11 mouse cellular contexts compared by ENCODE assay signal in the genomic region with DNA sequence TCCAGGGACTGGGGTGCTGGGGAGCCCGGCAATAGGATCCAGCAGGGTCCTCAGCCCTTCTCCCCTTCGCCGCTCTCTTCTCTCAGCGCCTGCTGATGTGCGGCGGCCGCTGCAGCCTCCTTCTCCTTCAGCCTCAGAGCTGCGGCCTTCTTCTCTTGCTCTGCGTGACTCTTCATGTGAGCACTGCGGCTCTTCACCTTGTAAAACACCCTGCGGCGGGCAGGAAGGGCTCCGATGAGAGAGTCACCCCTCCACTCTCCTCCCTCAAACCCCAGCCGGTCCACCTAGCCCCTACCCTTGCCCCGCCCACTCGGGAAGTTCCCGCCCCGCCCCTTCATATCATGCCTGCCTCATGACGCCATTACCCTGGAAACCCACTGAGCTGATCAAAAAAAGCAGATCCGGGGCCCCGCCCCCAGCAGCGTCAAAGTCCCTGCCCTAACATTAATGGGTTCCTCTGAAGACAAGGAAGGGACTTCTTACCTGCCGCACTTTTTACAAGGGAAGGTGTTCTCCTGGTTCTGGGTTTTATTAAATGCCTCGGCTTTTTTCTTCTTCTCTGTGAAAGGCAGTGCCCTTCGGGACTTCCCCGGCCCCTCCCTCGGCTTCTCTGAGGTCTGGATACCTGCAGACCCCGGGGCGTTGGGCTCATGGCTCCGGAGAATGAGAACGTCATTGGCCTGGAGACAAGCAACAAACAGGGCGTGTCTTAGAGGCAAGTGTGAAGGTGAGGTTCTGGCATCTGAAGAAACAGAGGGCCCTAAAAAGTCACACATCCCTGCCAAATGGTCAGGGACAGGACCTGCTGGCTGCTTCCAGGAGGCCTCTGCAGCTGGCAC. TPM values are rescaled to one million over a fixed set of nuclear protein-coding genes. Genes with fewer than 3 reads are reported as not detected.
DNase-seq lines count a peak whose midpoint lies in the region; ATAC-seq lines count a peak whose summit lies in the region.
"Had no signal": no experiment of that assay in that cellular context is flagged by ENCODE, and none has a peak within 500 bp of the region (broad histone marks: within the 10 kb centered on the region; RNA-seq: fewer than 3 reads in every experiment).

No protein-coding gene starts in this region.

- peak; percentile 59 to 74 for DNase-seq in adrenal gland, adult (ENCODE audit: inconsistent age in 2 of 2, low spot score in 1 of 2)
- no peak for DNase-seq in adrenal gland, postnatal 4 days (ENCODE audit: low spot score in 2 of 2)
- DNase-seq in heart, postnatal 4 days: peak; percentile 13
- no peak for DNase-seq in heart, adult 8-10 months (ENCODE audit: low spot score)
- peak; percentile 49 for DNase-seq in c-Kit-positive CD71-positive TER-119-negative erythroid progenitor cells, embryonic 14.5 days (ENCODE audit: low read depth)
- DNase-seq in right cerebral cortex, postnatal 10 days (ENCODE audit: low spot score in 2 of 2): no peak
- DNase-seq: right cerebral cortex, postnatal 4 days; thymus, postnatal 4 days had no signal

- peaks cover 71% of the 10 kb centered on the region for H3K4me1 ChIP-seq in liver, embryonic 15.5 days (replicated peaks)

- H3K9ac ChIP-seq in liver, embryonic 15.5 days: peak overlapping the region; percentile 69
- H3K9ac ChIP-seq: neural tube, embryonic 13.5 days had no signal

- H3K4me2 ChIP-seq in liver, embryonic 15.5 days: peak overlapping the region; percentile 64
- H3K4me2 ChIP-seq: neural tube, embryonic 13.5 days had no signal

- no peaks in the 10 kb centered on the region for H3K9me3 ChIP-seq in liver, embryonic 15.5 days (replicated peaks)
- H3K9me3 ChIP-seq: neural tube, embryonic 13.5 days had no signal

- H3K27me3 ChIP-seq in liver, embryonic 15.5 days: no peaks in the 10 kb centered on the region
- H3K27me3 ChIP-seq: neural tube, embryonic 13.5 days had no signal

- ATAC-seq in liver, embryonic 15.5 days (ENCODE audit: insufficient read depth): peak; percentile 19; the same call in 1 of the 2 replicates
- no peak for ATAC-seq in megakaryocyte progenitor cell, adult 5-6 weeks (replicated peaks; ENCODE audit: poor library complexity)

- WGBS in liver, embryonic 15.5 days (ENCODE audit: insufficient replicate concordance): 69% methylated on average over 32 of the region's 32 CpGs

- peak overlapping the region; percentile 92 for H3K27ac ChIP-seq in liver, embryonic 15.5 days (replicated peaks)
- H3K27ac ChIP-seq: neural tube, embryonic 13.5 days had no signal

- H3K4me3 ChIP-seq in liver, embryonic 15.5 days (replicated peaks): peak overlapping the region; percentile 60
- H3K4me3 ChIP-seq: neural tube, embryonic 13.5 days had no signal

- peaks cover 74% of the 10 kb centered on the region for H3K36me3 ChIP-seq in liver, embryonic 15.5 days (replicated peaks)

RNA-seq across cellular contexts. Expression of gene Pnma1, which starts 4.3 kb away (rescaled TPM):
- total RNA-seq in adrenal gland, postnatal 4 days (2021): 1 to 10 TPM in 1 of 2 experiments, under 1 TPM in 1; 0.92 to 1.0 TPM
- under 1 TPM; 0.54 to 0.62 TPM for total RNA-seq in heart, postnatal 4 days (2021)
- under 1 TPM in 2 of 4 experiments, not detected in 2; 0.11 TPM for total RNA-seq in heart, adult 8-10 months (2022)
- polyA plus RNA-seq in liver, embryonic 15.5 days (2015; fragmentation: Nextera tagmentation; extraction: Ambion mirVana): 0.16 and 0.24 TPM in 2 replicates
- total RNA-seq in megakaryocyte progenitor cell, adult 5-6 weeks (2015): 0.15 TPM in 2 replicates
- total RNA-seq in megakaryocyte progenitor cell, adult 5-6 weeks (2017): 0.24 and 0.62 TPM in 2 replicates

RNA-seq across cellular contexts. Expression of gene Dnal1, which starts 38.4 kb away (rescaled TPM):
- total RNA-seq in adrenal gland, postnatal 4 days (2021): 10 to 100 TPM; 17.6 to 18.2 TPM
- 10 to 100 TPM in 1 of 2 experiments, 1 to 10 TPM in 1; 9.2 to 12.3 TPM for total RNA-seq in heart, postnatal 4 days (2021)
- total RNA-seq in heart, adult 8-10 months (2022): 1 to 10 TPM; 6.2 to 7.8 (median 7.0) TPM
- polyA plus RNA-seq in liver, embryonic 15.5 days (2015; fragmentation: Nextera tagmentation; extraction: Ambion mirVana): 0.23 and 0.24 TPM in 2 replicates
- 0.61 and 1.1 TPM in 2 replicates for total RNA-seq in megakaryocyte progenitor cell, adult 5-6 weeks (2015)
- 0.41 and 0.75 TPM in 2 replicates for total RNA-seq in megakaryocyte progenitor cell, adult 5-6 weeks (2017)

RNA-seq across cellular contexts. Expression of gene Acot6, which starts 52.1 kb away (rescaled TPM):
- 1 to 10 TPM; 5.8 to 6.2 TPM for total RNA-seq in adrenal gland, postnatal 4 days (2021)
- total RNA-seq in heart, postnatal 4 days (2021): 1 to 10 TPM; 2.9 to 3.4 TPM
- total RNA-seq in heart, adult 8-10 months (2022): 1 to 10 TPM; 1.9 to 2.8 (median 2.4) TPM
- 0.44 and 0.66 TPM in 2 replicates for polyA plus RNA-seq in liver, embryonic 15.5 days (2015; fragmentation: Nextera tagmentation; extraction: Ambion mirVana)
- total RNA-seq in megakaryocyte progenitor cell, adult 5-6 weeks (2015): 1.5 and 2.0 TPM in 2 replicates
- 1.7 and 2.0 TPM in 2 replicates for total RNA-seq in megakaryocyte progenitor cell, adult 5-6 weeks (2017)

Comparison
In these comparisons a context has a peak if more than half of its experiments do, and no peak if none do; other contexts are left out.
1. DNase-seq: peak in adrenal gland, adult (2 of 2), heart, postnatal 4 days (single experiment) and c-Kit-positive CD71-positive TER-119-negative erythroid progenitor cells, embryonic 14.5 days (single experiment); none in adrenal gland, postnatal 4 days (0 of 2), heart, adult 8-10 months (single experiment) and right cerebral cortex, postnatal 10 days (0 of 2).